Mouse (Mus musculus) limb, embryonic 14.5 days (tissue): ENCODE measurements around the gene Cacnb4. TPM values are rescaled to one million over a fixed set of nuclear protein-coding genes. Genes with fewer than 3 reads are reported as not detected.
A peak's percentile ranks its signal among the peaks of the same experiment; 100 is the strongest.

Experiments
- ATAC-seq: fragments of 200-750 bp; cut with Nextera tagmentation; 2 replicates; pipeline ENCODE4 v1.8.0; 2017; ENCODE audit warnings: low read depth, moderate number of reproducible peaks, moderate TSS enrichment; ENCODE audit not compliant: low FRiP score
- DNase-seq: peaks from one replicate; pipeline ENCODE4 v3.0.0-alpha.2; 2015; ENCODE audit warnings: low spot score
- H3K27ac ChIP-seq: fragments of 300-500 bp; sonication (generic); replicated peaks from 2 replicates; pipeline ENCODE4 v1.5.1; 2014; ENCODE audit warnings: low read depth, mild to moderate bottlenecking, low read length, moderate library complexity, mixed read lengths
- H3K27me3 ChIP-seq: fragments of 300-500 bp; sonication (generic); 2 replicates; pipeline ENCODE4 v1.6.1; 2014; ENCODE audit warnings: low read length, mixed read lengths; ENCODE audit not compliant: control insufficient read depth, insufficient read depth
- H3K36me3 ChIP-seq: fragments of 300-500 bp; sonication (generic); 2 replicates; pipeline ENCODE4 v1.6.1; 2014; ENCODE audit warnings: mild to moderate bottlenecking, low read length, moderate library complexity, mixed read lengths; ENCODE audit not compliant: control insufficient read depth, insufficient read depth
- H3K4me1 ChIP-seq: fragments of 300-500 bp; sonication (generic); 2 replicates; pipeline ENCODE4 v1.6.1; 2014; ENCODE audit warnings: antibody characterized with exemption, low read length, mixed read lengths; ENCODE audit not compliant: control insufficient read depth, insufficient read depth
- H3K4me2 ChIP-seq: fragments of 300-500 bp; sonication (generic); replicated peaks from 2 replicates; pipeline ENCODE4 v1.6.1; 2014; ENCODE audit warnings: low read depth, mild to moderate bottlenecking, low read length, moderate library complexity; ENCODE audit not compliant: severe bottlenecking
- H3K4me3 ChIP-seq: fragments of 300-500 bp; sonication (generic); replicated peaks from 2 replicates; pipeline ENCODE4 v1.5.1; 2014; ENCODE audit warnings: low read length
- H3K9ac ChIP-seq: fragments of 300-500 bp; sonication (generic); 2 replicates; pipeline ENCODE4 v1.6.1; 2014; ENCODE audit warnings: mild to moderate bottlenecking, low read depth, low read length, moderate library complexity; ENCODE audit not compliant: severe bottlenecking
- H3K9me3 ChIP-seq: fragments of 300-500 bp; sonication (generic); 2 replicates; pipeline ENCODE4 v1.6.1; 2016; ENCODE audit warnings: low read length; ENCODE audit not compliant: control insufficient read depth
- POLR2A ChIP-seq: fragments of 200-500 bp; IDR thresholded peaks from 2 replicates; pipeline ENCODE4 v1.8.0; 2012; ENCODE audit warnings: inconsistent platforms, mild to moderate bottlenecking, moderate library complexity, borderline replicate concordance; ENCODE audit not compliant: insufficient read depth, insufficient read length; ENCODE audit errors: extremely low read depth
- WGBS: fragments of 180-500 bp; shearing (Covaris S2); extraction: QIAGEN DNeasy Blood & Tissue Kit; methylation state at CpG from one replicate; pipeline ENCODE4 v1.1.7; 2014; 5-methylcytosine and 5-hydroxymethylcytosine counted together
- polyA plus RNA-seq, 2 experiments: library from polyadenylated mRNA; depleted of rRNA in 1 of 2; stranded (reverse) in 1 of 2; unstranded in 1 of 2; fragments of >200 nt; fragmentation: Nextera tagmentation in 1 of 2; extraction: Ambion mirVana in 1 of 2; gene quantifications; 2 replicates each; pipeline versions ENCODE4 v1.2.1 to v1.2.3; 2012 to 2014

Cacnb4 gene
- polyA plus RNA-seq, 2 experiments, result 0.81 to 0.91 TPM

DNA sequence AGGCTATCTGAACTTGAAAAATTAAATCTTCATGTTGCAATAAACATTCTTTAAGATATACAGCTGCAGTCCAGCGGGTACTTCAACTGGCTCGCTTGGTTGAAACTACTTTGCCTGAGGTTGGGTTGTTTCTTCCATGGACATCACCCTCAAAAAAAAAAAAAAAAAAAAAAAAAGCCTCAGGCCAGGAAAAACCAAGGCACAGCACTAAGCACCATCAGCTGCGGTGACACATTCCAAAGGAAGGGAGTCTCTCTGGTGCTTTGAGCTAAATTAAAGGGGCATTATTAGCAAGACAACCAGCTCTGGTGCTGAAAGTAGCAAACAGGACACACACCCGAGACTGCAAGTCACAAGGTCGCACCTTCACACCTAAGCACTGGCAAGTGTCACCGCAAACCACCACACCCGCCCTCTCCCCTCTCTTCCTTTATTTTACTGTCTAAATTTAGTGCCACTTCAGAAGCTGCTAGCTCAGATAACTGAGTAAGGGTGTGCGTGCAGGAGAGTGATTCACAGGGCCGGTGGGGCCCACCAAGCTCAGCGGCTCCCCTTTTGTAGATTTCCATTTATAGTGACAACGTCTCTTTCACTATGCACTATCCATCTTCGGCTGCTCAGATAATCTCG, 105.2 kb downstream of the Cacnb4 start:
- TF ChIP-seq POLR2A, result no peak
- WGBS, result 51% methylated on average over 13 of the region's 13 CpGs
- H3K4me2 ChIP-seq, result no peak overlapping the region

DNA sequence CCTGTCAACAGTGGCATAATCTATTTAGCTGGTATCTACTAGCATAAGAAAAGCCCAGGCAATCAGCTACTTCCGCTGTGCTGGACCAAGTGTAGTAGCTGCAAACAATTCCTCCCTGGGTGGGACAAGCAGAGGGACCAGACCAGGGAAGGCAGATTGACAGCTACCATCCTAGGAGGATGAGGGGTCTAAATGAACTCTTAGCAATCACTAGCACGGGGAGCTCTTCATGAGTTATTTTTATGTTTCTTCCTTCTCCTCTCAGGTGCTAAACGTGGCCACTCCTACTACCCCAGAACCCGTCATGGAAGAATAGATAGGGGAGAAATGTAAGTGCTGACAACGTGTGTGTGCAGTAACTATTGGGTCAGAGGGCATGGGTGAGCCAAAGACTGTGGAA, 105.8 kb downstream of the Cacnb4 start:
- H3K9me3 ChIP-seq, result no peaks in the 10 kb centered on the region
- ATAC-seq (no peak), DNase-seq (no peak)
- 75% methylated on average over 5 of the region's 5 CpGs for WGBS
- H3K4me2 ChIP-seq, result no peak overlapping the region
- no peak for TF ChIP-seq POLR2A
- H3K4me1 ChIP-seq, result no peaks in the 10 kb centered on the region
- H3K27ac ChIP-seq, result no peak overlapping the region
- H3K9ac ChIP-seq, result no peak overlapping the region
- no peaks in the 10 kb centered on the region for H3K27me3 ChIP-seq
- no peaks in the 10 kb centered on the region for H3K36me3 ChIP-seq
- H3K4me3 ChIP-seq, result no peak overlapping the region

More for the DNA sequence above, 105.2 kb downstream of the Cacnb4 start:
- Histone ChIP-seq H3K9me3 (no peaks in the 10 kb centered on the region), H3K9ac (no peak overlapping the region), H3K27me3 (no peaks in the 10 kb centered on the region), H3K4me1 (no peaks in the 10 kb centered on the region), H3K4me3 (no peak overlapping the region), H3K27ac (no peak overlapping the region), H3K36me3 (no peaks in the 10 kb centered on the region)
- ATAC-seq (no peak), DNase-seq (no peak)

DNA sequence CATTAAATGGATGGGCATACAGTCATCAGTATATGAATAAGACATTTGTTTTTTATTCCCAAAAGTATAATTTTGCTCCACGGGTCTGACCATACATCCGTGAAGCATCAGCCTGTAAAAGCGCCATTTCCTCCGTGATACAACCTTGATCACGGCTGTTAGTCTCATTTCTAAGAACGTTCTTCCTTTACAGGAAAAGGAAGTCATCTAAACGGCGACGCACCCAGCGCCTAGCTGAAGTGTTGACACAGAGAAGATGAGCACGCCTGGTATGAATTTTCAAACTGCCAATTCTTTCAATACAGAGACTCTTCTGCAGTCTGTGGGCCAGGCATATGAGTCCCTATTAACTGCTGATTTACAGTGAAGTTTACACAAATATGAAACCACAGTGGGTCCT, 106.5 kb downstream of the Cacnb4 start:
- H3K27ac ChIP-seq, result no peak overlapping the region
- WGBS, result 82% methylated on average over 11 of the region's 11 CpGs
- no peak overlapping the region for H3K9ac ChIP-seq
- ATAC-seq (no peak), DNase-seq (no peak)
- no peak for TF ChIP-seq POLR2A
- H3K36me3 ChIP-seq, result no peaks in the 10 kb centered on the region
- no peaks in the 10 kb centered on the region for H3K4me1 ChIP-seq
- H3K4me3 ChIP-seq, result no peak overlapping the region
- H3K4me2 ChIP-seq, result no peak overlapping the region
- H3K27me3 ChIP-seq, result no peaks in the 10 kb centered on the region
- no peaks in the 10 kb centered on the region for H3K9me3 ChIP-seq

DNA sequence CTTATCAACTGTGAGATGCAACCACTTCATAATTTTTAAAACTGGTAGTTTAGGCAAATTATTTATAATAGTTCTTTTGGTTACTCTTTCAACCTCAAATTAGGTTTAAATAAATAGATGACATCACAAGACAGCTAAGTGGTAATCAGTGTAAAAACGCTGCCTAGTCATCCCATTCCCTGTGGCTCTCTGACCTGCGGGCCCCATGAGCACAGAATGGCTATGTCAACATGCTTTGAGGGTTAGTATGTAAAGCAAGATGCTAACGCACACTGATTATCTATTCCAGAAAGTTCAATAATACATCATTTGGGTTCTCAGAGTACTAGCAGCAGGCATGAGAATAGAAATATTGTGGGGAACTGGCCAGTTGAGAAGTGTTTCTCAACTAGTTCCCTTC, 108.5 kb downstream of the Cacnb4 start:
- ATAC-seq, result no peak

DNA sequence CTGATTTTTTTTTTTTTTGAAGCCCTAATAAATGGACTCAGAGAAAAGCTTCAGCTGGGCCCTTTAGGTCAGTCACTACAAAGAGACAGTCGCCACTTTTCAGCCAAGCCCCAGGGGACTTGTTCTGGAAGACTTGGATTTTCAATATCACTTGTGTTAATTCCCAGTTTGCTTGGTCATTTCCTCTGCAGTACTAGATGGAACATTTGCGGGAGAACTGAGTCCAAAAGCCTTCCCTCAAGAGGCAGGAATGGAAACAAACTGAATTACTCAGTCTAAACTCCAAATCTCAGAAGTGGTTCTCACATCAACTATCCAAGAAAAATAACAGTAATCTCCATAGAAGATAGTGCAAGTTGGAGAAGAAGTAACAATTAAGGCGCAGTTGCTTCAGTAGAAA, 109.2 kb downstream of the Cacnb4 start:
- Histone ChIP-seq H3K27me3 (no peaks in the 10 kb centered on the region), H3K4me1 (no peaks in the 10 kb centered on the region), H3K9ac (no peak overlapping the region), H3K9me3 (no peaks in the 10 kb centered on the region), H3K4me2 (no peak overlapping the region), H3K27ac (no peak overlapping the region), H3K36me3 (no peaks in the 10 kb centered on the region), H3K4me3 (no peak overlapping the region)
- WGBS, result 68% methylated on average over 3 of the region's 3 CpGs
- DNase-seq, result peak; percentile 12
- no peak for ATAC-seq
- no peak for TF ChIP-seq POLR2A

More for the DNA sequence above, 108.5 kb downstream of the Cacnb4 start:
- no peaks in the 10 kb centered on the region for H3K4me1 ChIP-seq
- H3K36me3 ChIP-seq, result no peaks in the 10 kb centered on the region
- no peak overlapping the region for H3K27ac ChIP-seq
- DNase-seq, result no peak
- no peaks in the 10 kb centered on the region for H3K9me3 ChIP-seq
- 79% methylated on average over 3 of the region's 3 CpGs for WGBS
- no peak for TF ChIP-seq POLR2A
- H3K4me2 ChIP-seq, result no peak overlapping the region
- no peak overlapping the region for H3K9ac ChIP-seq
- no peaks in the 10 kb centered on the region for H3K27me3 ChIP-seq
- no peak overlapping the region for H3K4me3 ChIP-seq
